Mouse (Mus musculus) mouse embryonic stem cell (cell line): ENCODE data around the gene Ifi47.

Source experiments
- in situ Hi-C, 2 experiments: fragments of 300-500 bp; cut with MboI; formaldehyde crosslinking; loops; 1 replicate in 1 of 2; 3 replicates in 1 of 2; pipeline ENCODE4 v1.14.3; 2019 to 2020; ENCODE audit warnings: low sequenced_read_pairs in 2 of 2, low pct_unique_long_range_greater_than_20kb in 1 of 2, mixed read lengths in 1 of 2; ENCODE audit not compliant: unreplicated experiment in 1 of 2

Ifi47 gene

DNA sequence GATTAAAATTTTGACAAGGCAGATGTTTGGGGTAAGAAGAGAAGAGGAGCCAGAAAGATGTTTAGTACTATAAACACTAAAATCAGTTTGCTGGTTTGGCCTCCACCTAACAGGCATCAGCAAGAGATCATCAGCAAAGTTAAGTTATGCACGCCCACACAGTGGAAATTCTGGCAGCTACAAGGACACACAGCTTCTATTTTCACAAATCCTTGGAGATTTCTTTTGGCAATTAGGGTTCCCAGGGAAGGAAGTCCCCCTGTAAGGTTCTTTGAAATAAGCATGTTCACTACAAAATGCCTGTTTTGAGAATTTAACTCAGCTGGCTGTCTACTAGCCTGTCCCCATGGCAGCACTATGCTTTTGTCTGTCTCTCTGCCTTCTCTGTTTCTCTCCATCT lies 34.6 kb downstream of the Ifi47 start:
- in situ Hi-C loops: no loop called here

DNA sequence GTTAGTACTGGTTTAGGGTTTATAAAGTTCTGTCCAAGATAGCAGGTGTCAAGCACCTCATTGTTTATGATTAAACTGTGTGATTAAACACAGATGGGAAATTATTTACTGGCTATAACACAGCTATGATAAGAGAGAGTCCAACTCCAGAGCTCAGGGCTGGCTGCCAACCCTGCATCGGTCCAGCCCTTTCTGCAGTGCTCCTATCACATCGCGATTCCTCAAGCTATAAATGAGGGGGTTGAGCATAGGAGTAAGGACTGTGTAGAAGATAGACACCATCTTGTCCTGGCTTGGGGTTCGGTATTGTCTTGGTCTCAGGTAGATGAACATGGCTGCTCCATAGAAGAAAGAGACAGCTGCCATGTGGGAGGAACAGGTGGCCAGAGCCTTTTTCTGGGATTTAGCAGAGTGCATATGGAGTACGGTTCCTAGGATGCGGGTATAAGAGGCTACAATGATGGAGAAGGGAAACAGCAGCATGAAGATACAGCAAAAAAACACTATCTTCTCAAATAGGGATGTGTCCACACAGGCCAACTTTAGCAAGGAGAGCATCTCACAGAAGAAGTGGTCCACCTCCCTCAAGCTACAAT lies 36.3 kb downstream of the Ifi47 start:
- in situ Hi-C loops: no loop called here

DNA sequence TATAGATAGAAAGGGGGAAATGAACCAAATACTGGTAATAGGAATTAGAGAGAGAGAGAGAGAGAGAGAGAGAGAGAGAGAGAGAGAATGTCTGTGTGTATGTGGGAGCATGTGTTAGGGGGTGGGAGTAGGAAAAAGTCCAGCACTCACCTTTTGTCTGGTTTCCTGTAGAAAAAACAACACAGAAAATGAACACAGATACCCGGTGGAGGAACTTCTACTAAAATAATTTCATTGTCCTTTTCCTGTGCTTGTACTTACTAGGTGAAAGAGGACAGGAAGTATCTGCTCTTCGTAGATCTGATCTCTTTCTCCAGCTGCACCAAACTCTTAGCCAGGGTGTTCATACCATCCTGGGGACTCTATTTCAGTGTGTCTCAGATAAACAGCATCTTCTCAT lies 37.8 kb downstream of the Ifi47 start:
- in situ Hi-C loops: no loop called here

DNA sequence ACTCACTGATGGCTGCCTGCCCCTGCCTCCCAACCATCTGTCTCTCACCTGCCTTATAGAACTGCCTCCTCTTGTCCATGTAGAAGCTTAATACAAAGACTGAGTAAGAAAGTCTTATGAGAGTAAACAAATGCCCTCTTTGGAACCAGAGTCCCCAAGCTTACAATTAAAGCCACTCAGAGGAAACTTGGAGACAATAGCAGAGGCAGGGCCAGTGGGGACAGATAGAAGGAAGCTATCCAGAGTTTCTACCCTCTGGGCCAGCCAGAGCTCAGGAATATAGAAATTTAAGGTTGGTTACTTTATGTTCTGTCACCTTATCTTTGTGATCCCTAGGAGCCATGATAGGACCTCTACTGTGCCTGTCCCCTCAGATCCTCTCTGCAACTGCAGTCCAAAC lies 38.4 kb downstream of the Ifi47 start, which contains the start of gene Olfr1396:
TSS of gene Olfr1396 (minus strand) at position 101 of the 400 bp plus-strand sequence.
- in situ Hi-C loops: no loop called here

DNA sequence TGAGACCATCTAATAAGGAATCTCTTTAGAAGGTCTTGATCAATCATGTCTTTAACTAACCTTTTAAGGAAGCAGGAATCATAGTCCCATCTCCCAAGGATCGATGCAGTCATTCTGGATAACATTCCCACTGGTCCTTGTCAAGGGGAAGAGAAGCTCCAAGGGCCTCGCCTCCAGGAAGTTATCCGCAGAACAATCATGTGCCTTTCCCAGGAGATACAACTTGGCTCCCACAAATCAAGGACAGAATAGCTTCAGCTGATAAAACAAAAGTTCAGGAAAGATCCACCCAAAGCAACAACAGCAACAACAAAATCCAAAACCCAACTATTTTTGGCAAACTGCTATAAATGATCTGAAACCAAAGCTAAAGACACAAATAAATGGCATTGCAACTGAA lies 43.2 kb downstream of the Ifi47 start:
- in situ Hi-C loops: no loop called here

DNA sequence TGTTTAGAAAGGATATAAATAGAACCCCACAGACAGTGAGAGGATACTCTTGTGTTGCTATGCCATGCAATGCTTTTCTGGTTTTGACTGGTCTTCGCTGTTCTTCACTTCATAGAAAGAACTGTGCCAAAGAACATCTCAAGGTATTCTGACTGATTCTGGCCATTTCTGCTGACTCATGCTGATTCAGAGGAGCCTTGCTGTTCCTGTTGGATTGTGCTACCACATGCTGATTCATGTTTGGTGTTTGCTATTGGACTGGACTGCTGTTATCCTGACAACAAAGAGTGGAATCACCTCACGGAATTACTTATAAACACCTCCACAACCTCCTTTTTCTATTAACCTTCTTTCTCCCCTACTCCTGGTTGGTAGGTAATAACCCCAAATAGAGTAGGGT lies 47.8 kb downstream of the Ifi47 start:
- in situ Hi-C loops: no loop called here

DNA sequence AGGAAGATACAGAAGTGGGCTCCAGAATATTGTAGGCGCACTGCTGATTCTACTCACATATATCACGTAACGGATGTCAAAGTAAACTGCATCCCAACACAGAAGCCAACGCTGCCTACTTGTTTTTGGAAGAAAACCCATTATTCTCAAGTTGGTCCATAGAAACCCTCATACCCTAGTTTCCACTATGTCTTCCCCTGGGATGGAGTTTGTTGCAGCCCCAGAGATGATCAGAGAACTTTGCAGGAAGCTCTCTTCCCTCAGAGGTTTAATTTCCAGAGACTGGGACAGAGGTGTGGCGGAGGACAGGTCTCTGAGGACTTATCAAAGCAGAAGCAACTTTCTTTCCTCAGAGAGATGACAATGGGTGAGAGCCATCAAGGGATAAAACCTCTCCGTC lies 65.6 kb downstream of the Ifi47 start, which contains the start of gene Olfr1395:
TSS of gene Olfr1395 (plus strand) at position 301 of the 400 bp plus-strand sequence.
- in situ Hi-C loops: no loop called here
